Mouse (Mus musculus): ENCODE results near the gene Mccc2. TPM values are rescaled to one million over a fixed set of nuclear protein-coding genes. Genes with fewer than 3 reads are reported as not detected.

Gene Mccc2
- polyA plus RNA-seq, 1 experiment from 2014 or later = 32.5 TPM

DNA sequence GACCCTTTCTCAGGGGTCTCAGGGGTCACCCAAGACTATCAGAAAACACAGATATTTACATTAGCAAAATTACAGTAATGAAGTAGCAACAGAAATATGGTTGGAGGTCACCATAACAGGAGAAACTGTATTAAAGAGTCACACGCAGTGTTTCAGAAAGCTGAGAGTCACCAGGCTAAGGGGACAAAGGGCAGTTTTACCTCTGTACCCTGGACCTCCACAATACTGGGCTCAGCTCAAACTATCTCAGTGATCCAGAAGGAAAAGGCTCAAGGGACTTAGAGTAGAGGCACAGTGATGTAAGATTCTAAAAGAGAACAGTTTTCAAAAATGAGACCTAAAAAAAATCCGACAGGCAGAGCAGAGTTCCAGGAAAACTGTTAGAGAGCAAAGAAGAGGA lies 36.0 kb downstream of the Mccc2 start:
- TF ChIP-seq EP300 (IDR thresholded peaks at IDR 0.05; ENCODE audit: low read depth) (no peak), CTCF (IDR thresholded peaks at IDR 0.05; ENCODE audit: low read depth) (no peak)
- WGBS (ENCODE audit: insufficient replicate concordance) = 59% methylated on average over 2 of the region's 2 CpGs
- no peak for ATAC-seq
- Histone ChIP-seq H3K4me3 (ENCODE audit: low read depth, low read length) (no peak overlapping the region), H3K4me1 (ENCODE audit: insufficient read depth) (no peaks in the 10 kb centered on the region), H3K9me3 (ENCODE audit: low read length) (no peaks in the 10 kb centered on the region), H3K27ac (ENCODE audit: low read depth) (no peak overlapping the region), H3K9ac (replicated peaks) (no peak overlapping the region), H3K27me3 (ENCODE audit: insufficient read depth, low read length) (no peaks in the 10 kb centered on the region), H3K4me2 (ENCODE audit: low read depth, low read length) (no peak overlapping the region), H3K36me3 (replicated peaks; ENCODE audit: insufficient read depth, low read length) (0 out of 2 replicates have a peak, but pooled peaks cover 7% of the 10 kb centered on the region)
- DNase-seq = no peak

DNA sequence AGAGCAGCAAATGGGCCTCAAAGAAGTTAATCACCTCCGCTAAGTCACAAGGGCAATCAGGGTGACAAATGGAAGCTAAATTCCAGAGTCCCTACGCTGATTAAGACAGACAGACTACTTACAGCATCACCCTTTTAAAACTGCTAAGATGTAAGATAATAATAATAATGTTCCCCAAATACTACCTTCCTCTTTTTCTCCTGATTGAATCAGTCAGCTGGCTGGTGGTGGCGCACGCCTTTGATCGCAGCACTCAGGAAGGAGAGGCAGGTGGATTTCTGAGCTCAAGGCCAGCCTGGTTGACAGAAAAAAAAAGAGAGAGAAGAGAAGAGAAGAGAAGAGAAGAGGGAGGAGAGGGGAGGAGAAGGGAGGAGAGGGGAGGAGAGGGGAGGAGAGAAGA lies 45.4 kb downstream of the Mccc2 start:
- Histone ChIP-seq H3K9me3 (ENCODE audit: low read length) (no peaks in the 10 kb centered on the region), H3K9ac (replicated peaks) (no peak overlapping the region), H3K27ac (ENCODE audit: low read depth) (no peak overlapping the region), H3K27me3 (ENCODE audit: insufficient read depth, low read length) (no peaks in the 10 kb centered on the region), H3K4me1 (ENCODE audit: insufficient read depth) (no peaks in the 10 kb centered on the region), H3K4me2 (ENCODE audit: low read depth, low read length) (no peak overlapping the region), H3K4me3 (ENCODE audit: low read depth, low read length) (no peak overlapping the region), H3K36me3 (replicated peaks; ENCODE audit: insufficient read depth, low read length) (peaks cover 12% of the 10 kb centered on the region; the same call in 1 of the 2 replicates)
- ATAC-seq = no peak
- DNase-seq = no peak
- WGBS (ENCODE audit: insufficient replicate concordance) = 81% methylated on average over 4 of the region's 5 CpGs
- TF ChIP-seq EP300 (IDR thresholded peaks at IDR 0.05; ENCODE audit: low read depth) (no peak), CTCF (IDR thresholded peaks at IDR 0.05; ENCODE audit: low read depth) (no peak)

DNA sequence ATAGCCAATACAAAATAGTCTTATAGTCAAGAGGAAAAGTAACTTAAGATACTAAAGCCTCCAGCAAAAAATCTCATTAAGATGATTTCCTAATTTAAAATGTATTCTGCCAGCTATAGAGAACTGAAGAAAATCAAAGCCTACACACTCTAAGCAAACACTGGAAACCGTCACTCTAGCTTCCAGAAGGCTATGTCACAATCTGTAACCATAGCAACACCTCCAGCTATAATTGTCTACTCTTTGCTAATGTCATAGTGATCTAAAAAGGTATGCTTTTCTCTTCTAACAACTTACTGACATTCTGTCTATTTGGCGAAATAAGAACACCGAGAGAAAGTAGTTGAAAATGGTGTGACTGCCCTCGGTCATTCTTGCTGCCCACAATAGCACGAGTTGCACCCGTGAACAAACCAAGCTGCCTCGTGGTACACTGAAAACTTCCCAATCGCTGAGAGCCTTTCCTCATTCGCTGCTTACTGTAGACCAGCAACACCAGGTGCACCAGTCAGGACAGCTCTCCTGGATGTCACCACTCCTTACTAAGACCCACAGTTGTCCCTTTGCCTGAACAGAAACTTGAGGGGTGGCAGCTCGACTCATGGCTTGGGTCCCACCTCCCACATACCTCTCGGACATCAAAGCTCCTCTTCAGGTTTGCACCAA lies 48.3 kb downstream of the Mccc2 start:
- DNase-seq (no peak), ATAC-seq (no peak)
- no peaks in the 10 kb centered on the region for H3K9me3 ChIP-seq (ENCODE audit: low read length)
- H3K27ac ChIP-seq (ENCODE audit: low read depth) = no peak overlapping the region
- no peak overlapping the region for H3K4me2 ChIP-seq (ENCODE audit: low read depth, low read length)
- no peak overlapping the region for H3K9ac ChIP-seq (replicated peaks)
- no peak for TF ChIP-seq CTCF (IDR thresholded peaks at IDR 0.05; ENCODE audit: low read depth)
- TF ChIP-seq EP300 (IDR thresholded peaks at IDR 0.05; ENCODE audit: low read depth) = no peak
- H3K4me3 ChIP-seq (ENCODE audit: low read depth, low read length) = no peak overlapping the region
- H3K4me1 ChIP-seq (ENCODE audit: insufficient read depth) = no peaks in the 10 kb centered on the region
- peaks cover 12% of the 10 kb centered on the region for H3K36me3 ChIP-seq (replicated peaks; ENCODE audit: insufficient read depth, low read length)
- no peaks in the 10 kb centered on the region for H3K27me3 ChIP-seq (ENCODE audit: insufficient read depth, low read length)
- 84% methylated on average over 11 of the region's 11 CpGs for WGBS (ENCODE audit: insufficient replicate concordance)

DNA sequence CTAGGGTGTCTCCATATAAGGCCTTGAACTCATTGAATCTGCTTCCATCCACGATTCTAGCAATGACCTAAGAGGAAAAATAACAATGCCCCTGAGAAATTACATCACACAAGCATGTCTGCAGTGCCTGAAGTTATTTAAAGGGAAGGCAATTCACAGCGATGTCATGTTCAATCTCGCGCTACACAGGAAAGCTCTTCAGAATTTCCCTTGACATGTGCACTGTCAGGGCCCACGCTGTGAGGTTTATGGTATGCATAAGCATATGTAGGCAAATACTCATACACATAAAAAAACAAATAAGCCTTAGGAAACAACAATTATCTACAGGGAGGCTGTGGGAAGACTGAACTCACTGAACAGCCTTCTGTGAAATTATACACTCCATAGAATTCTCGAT lies 51.6 kb downstream of the Mccc2 start:
- DNase-seq (no peak), ATAC-seq (no peak)
- Histone ChIP-seq H3K9ac (replicated peaks) (no peak overlapping the region), H3K36me3 (replicated peaks; ENCODE audit: insufficient read depth, low read length) (peaks cover 8% of the 10 kb centered on the region), H3K27me3 (ENCODE audit: insufficient read depth, low read length) (no peaks in the 10 kb centered on the region), H3K4me1 (ENCODE audit: insufficient read depth) (no peaks in the 10 kb centered on the region), H3K4me2 (ENCODE audit: low read depth, low read length) (no peak overlapping the region), H3K9me3 (ENCODE audit: low read length) (no peaks in the 10 kb centered on the region), H3K27ac (ENCODE audit: low read depth) (no peak overlapping the region), H3K4me3 (ENCODE audit: low read depth, low read length) (no peak overlapping the region)
- 86% methylated on average over 6 of the region's 6 CpGs for WGBS (ENCODE audit: insufficient replicate concordance)
- TF ChIP-seq CTCF (IDR thresholded peaks at IDR 0.05; ENCODE audit: low read depth) (no peak), EP300 (IDR thresholded peaks at IDR 0.05; ENCODE audit: low read depth) (no peak)

DNA sequence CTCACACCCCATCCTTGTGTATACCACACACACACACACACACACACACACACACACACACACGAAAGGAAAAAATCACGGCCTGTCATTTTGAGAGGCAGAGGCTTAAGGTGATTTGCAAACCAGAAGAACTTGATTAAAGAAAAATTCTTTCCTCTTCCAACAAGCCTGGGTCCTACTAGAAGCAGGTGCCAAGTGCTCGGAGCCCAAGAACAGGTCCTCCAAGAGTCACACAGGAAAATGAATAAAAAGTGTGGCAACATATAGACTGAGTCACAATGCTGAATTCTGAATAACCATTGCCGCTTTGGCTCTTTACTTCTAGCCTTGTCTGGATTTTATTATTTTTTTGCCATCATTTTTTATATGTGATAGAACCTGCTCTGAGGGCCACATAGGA lies 53.8 kb downstream of the Mccc2 start:
- no peak overlapping the region for H3K9ac ChIP-seq (replicated peaks)
- 81% methylated on average over 4 of the region's 4 CpGs for WGBS (ENCODE audit: insufficient replicate concordance)
- H3K4me2 ChIP-seq (ENCODE audit: low read depth, low read length) = no peak overlapping the region
- DNase-seq = no peak
- no peak overlapping the region for H3K4me3 ChIP-seq (ENCODE audit: low read depth, low read length)
- H3K27me3 ChIP-seq (ENCODE audit: insufficient read depth, low read length) = no peaks in the 10 kb centered on the region
- H3K9me3 ChIP-seq (ENCODE audit: low read length) = no peaks in the 10 kb centered on the region
- no peak for TF ChIP-seq CTCF (IDR thresholded peaks at IDR 0.05; ENCODE audit: low read depth)
- TF ChIP-seq EP300 (IDR thresholded peaks at IDR 0.05; ENCODE audit: low read depth) = no peak
- no peaks in the 10 kb centered on the region for H3K4me1 ChIP-seq (ENCODE audit: insufficient read depth)
- H3K36me3 ChIP-seq (replicated peaks; ENCODE audit: insufficient read depth, low read length) = peaks cover 9% of the 10 kb centered on the region
- ATAC-seq = no peak
- no peak overlapping the region for H3K27ac ChIP-seq (ENCODE audit: low read depth)

DNA sequence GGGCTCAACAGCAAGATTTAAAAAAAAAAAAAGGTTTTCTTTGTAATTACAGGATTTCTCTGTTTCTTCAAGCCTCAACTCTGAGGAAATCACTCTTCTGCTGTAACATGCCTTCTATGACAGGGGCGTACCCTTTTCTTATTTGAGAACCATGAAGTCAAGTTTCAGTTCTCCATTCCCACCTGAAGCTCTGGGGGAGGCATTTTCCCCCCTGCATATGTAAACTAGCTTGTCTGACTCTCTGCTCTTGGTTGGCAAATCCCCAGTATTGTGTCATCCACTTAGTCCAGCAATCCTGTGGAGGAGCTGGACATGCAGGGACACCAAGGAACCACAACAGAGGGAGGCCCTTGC lies 59.9 kb downstream of the Mccc2 start:
- no peak overlapping the region for H3K4me2 ChIP-seq (ENCODE audit: low read depth, low read length)
- TF ChIP-seq EP300 (IDR thresholded peaks at IDR 0.05; ENCODE audit: low read depth) (no peak), CTCF (IDR thresholded peaks at IDR 0.05; ENCODE audit: low read depth) (no peak)

More for the DNA sequence above, 59.9 kb downstream of the Mccc2 start:
- Histone ChIP-seq H3K27ac (ENCODE audit: low read depth) (no peak overlapping the region), H3K36me3 (replicated peaks; ENCODE audit: insufficient read depth, low read length) (peaks cover 20% of the 10 kb centered on the region; the same call in 1 of the 2 replicates), H3K27me3 (ENCODE audit: insufficient read depth, low read length) (no peaks in the 10 kb centered on the region), H3K4me3 (ENCODE audit: low read depth, low read length) (no peak overlapping the region), H3K9ac (replicated peaks) (no peak overlapping the region), H3K4me1 (ENCODE audit: insufficient read depth) (no peaks in the 10 kb centered on the region), H3K9me3 (ENCODE audit: low read length) (no peaks in the 10 kb centered on the region)
- ATAC-seq = no peak
- DNase-seq = no peak
- WGBS (ENCODE audit: insufficient replicate concordance) = 55% methylated on average over 1 of the region's 1 CpGs

Measured in liver, postnatal 0 days (tissue).